Mouse (Mus musculus) adrenal gland, postnatal 25 days (tissue): ENCODE data around the gene Senp6. TPM values are rescaled to one million over a fixed set of nuclear protein-coding genes. Genes with fewer than 3 reads are reported as not detected.

Source experiments
- DNase-seq: peaks from one replicate; pipeline ENCODE4 v3.0.0; 2021; ENCODE audit warnings: mixed read lengths
- total RNA-seq: library from RNA; stranded (reverse); gene quantifications from 2 replicates; pipeline ENCODE4 v1.2.3, GENCODE M21; 2021

Gene Senp6
- total RNA-seq, 1 experiment from 2014 or later, result 122 TPM

DNA sequence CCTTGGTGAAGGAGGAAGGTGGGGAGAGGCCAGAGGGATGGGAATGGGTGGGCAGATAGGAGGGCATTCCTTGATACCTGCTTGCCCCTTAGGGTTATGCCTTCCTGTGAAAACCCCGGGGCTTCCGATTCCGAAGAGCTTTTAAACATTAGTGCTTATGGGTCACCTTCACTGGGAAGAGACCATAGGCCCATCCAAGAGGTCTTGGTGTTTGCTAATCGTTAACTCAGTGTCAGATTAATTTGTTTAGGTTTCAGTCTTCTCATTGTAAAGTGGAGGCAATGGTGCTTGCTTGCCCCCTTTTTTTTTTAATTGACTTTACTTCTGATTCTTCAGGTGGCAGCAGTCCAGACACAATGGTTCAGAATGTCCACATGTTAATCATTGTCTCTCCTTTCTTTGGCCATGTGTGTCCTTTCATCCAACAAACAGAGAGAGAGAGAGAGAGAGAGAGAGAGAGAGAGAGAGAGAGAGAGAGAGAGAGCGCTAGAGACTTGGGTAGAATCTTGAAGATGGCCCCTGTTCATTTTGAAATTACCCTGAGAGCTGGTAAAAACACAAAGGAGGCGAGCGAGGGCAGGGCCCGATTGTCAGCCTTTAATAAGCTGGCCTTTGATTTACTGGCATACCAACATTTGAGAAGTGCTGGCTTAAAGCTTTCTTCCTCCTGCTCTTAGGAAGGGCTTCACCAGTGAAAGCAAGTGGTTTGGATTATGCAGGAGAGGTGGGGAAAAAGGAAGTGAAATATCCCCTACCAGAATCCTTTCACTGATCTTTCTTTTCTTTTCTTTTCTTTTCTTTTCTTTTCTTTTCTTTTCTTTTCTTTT, 105.9 kb downstream of the Senp6 start:
- DNase-seq, result no peak

DNA sequence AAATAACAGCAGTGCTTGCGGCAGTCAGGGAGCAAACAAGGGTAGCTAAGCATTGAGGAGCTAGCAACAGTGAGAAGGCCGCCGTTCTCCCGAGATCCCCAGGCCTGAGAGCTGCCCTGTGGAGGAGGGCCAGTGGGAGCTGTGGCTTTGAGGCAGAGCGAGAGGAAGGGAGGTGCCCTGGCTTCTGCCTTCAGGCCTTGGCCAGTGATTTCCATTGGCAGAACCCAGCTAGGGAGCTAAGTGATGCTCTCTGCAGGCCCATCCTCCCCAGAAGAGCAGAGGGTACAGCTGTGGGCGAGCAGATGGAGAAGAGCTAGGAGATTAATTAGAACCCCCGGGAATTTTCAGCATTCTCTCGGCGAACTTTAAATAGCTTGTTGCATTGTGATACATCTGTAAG, 106.9 kb downstream of the Senp6 start:
- DNase-seq, result no peak

GRCm38 (mm10) chr9:80176696-80177478, 110.2 kb downstream of the Senp6 start:
- DNase-seq, result no peak

GRCm38 (mm10) chr9:80178670-80179069, 112.0 kb downstream of the Senp6 start:
- no peak for DNase-seq

DNA sequence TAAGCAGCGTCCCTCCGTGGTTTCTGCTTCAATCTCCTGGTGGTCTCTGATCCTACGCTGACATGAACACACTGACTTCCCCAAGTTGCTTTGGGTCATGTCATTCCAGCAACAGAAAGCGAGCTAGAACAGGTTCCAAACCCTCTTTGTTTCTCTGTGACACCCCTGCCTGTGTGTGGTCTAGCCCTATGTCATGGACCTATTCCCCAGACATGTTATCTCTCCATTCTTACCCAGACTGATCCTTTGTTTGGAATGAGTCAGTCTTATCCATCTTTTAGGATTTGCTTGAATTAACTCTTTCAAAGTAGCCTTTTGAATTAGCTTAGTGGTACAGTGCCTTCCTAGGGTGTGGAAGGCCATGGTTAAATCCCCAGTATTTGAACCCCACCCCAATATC, 113.0 kb downstream of the Senp6 start:
- DNase-seq, result no peak

- DNase-seq, result no peak
These were observed 114.1 kb downstream of the Senp6 start for GRCm38 (mm10) chr9:80180771-80181170.

DNA sequence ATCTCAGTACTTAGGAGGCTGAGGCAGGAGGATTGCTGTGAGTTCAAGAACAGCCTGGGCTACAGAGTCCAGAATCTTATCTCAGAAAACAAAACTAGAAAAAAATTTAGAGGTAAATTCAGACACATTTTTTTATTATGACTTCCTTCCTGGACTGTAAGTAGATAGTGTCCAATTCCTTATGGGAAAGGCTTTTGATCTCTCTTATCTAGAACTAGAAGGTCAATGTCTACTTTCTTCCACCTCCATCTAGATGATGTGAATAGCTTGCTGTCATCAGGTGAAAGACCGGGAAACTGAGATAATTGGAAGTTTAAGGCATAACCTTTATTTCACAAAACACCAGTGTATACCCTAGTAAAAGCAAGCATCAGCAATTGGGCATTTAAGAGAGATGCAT, 115.0 kb downstream of the Senp6 start:
- DNase-seq, result no peak

GRCm38 (mm10) chr9:80184138-80184537, 117.4 kb downstream of the Senp6 start:
- no peak for DNase-seq

DNA sequence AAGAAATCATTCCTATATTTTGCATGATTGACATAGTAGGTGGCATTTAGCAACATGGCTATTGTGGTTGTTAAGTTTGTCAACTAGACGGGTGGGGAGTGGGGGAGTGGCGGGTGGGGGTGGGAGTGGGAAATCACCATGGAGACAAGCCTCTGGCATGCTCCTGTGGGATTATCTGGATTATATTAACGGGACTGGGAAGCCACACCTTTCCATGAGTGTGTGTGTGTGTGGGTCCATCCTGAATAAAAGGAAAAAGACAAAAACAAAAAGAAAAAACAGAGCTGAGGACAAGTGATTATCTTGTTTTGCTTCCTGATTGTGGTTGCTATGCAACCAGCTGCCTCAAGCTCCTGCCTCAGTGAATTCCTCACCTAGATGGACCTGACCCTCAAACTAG, 119.0 kb downstream of the Senp6 start:
- no peak for DNase-seq

- no peak for DNase-seq
These were observed 120.0 kb downstream of the Senp6 start for GRCm38 (mm10) chr9:80186693-80187092.

GRCm38 (mm10) chr9:80188324-80188893, 121.7 kb downstream of the Senp6 start:
- no peak for DNase-seq

DNA sequence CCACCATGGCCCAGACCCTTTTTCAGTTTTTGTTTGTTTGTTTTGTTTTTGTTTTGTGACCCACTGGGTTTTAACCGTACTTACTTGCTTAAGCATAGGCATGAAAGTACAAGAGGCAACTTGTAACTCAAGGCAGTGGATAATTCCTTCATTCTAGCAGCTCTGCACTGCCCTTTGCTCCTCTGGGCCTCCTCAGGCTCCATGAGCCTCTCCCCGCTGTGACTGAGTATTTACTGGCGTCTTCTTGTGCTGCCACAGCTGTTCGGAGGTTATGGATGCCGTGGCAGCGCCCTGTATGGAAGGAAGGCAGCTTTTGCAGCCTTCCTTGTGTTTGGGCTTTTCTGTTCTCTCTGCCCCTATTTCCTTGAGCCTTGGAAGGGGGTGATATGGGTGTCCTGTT, 124.5 kb downstream of the Senp6 start:
- no peak for DNase-seq

DNA sequence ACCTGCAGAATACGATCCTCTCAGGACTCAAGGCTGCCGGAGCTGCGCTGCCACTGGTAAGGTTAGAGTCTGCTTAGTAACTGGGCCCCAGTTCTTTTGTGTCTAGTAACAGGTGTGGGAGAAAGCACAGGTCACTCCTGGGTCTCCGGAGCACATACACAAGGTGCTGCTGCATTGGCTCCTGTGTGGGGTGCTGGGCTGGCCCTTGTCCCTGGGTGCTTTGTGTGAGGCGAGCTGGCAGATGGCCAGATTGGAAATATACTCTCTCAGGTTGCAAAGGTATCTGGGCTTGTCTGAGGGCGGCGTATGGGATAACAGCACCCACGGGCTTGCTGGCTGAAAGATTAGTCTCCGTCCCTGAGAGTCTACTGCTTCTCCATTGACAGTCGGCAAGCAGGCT, 125.6 kb downstream of the Senp6 start:
- DNase-seq, result no peak

DNA sequence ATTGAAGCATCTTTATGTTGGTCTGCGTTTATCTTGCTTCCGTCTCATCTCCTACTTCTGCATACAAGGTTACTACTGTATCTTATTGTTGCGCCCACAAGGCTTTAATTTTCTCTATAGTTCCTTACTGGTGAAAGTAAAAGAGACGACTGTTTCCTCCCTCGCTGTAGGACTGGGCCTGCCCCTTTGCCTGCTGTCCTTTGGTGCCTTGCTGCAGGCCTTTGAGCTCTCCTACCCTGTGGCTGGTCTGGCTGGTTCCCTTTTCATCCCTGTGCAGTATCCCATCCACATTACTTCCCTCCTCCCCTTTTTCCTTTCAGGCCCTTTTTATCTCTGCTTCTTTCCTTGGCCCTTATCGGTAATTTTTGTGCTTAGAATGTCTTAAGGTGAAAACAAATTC, 127.7 kb downstream of the Senp6 start:
- no peak for DNase-seq

Other genes with a start within 250 kb of the Senp6 start
- gene Filip1, start 54.1 kb upstream of the Senp6 start, total RNA-seq, result 108 and 113 TPM in 2 replicates
- gene Myo6, start 98.1 kb downstream of the Senp6 start, total RNA-seq, result 39.5 and 47.2 TPM in 2 replicates